Mouse (Mus musculus) cerebellum, adult 2 months (tissue): ENCODE data around the gene Gm17571.

Experiments used
- CTCF ChIP-seq: fragments of 200-500 bp; IDR thresholded peaks from 2 replicates; pipeline ENCODE4 v1.5.1; 2011; ENCODE audit warnings: low read depth, mild to moderate bottlenecking, control low read depth, low read length, moderate library complexity, borderline replicate concordance; ENCODE audit not compliant: insufficient read depth
- POLR2A ChIP-seq: fragments of 200-500 bp; IDR thresholded peaks from 2 replicates; pipeline ENCODE4 v1.6.1; 2011; ENCODE audit warnings: low read length, control low read depth, borderline replicate concordance; ENCODE audit not compliant: insufficient read depth

DNA sequence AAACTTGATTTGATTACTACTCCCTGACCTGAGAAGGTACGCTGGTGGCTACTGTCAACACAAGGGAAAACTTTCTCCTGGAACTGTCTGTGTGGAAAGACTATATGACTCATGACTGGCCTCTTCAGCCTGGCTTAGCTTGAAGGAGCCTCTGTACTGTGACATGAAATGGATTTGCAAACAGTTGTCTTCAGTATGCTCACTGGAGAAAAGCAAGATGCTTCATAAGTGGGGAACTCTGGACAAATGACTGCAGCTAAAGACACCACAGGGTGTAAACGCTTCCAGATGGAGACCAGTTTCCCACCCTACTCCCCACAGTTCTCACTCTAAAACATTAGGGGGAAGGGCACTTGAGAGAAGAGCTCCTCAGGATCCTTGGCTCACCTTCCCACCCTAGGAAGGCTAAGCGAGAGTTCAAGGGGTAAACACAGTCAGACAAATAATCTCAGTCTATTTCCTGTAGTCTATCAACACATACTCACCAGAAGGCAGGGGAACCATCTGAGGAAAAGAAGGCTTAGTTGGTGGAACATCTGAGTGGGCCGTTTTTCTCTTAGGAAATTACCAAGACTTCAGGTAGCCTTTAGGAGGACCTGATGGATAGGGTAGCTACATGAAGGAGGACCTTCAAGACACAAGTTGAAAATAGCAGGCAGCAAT, 18.9 kb upstream of the Gm17571 start:
- no peak for TF ChIP-seq CTCF
- no peak for TF ChIP-seq POLR2A
